Mouse (Mus musculus) liver, postnatal 0 days (tissue): Measurements from ENCODE around the gene Cdc6. TPM values are rescaled to one million over a fixed set of nuclear protein-coding genes. Genes with fewer than 3 reads are reported as not detected.
A peak's percentile ranks its signal among the peaks of the same experiment; 100 is the strongest.

ENCODE experiments used
- ATAC-seq: fragments of 200-750 bp; cut with Nextera tagmentation; 2 replicates; pipeline ENCODE4 v1.8.0; 2017; ENCODE audit warnings: mild to moderate bottlenecking, moderate library complexity
- DNase-seq: peaks from one replicate; pipeline ENCODE4 v3.0.0-alpha.2; 2016
- H3K27ac ChIP-seq: fragments of 300-500 bp; sonication (generic); 2 replicates; pipeline ENCODE4 v1.5.1; 2014; ENCODE audit warnings: antibody characterized with exemption, moderate library complexity, mild to moderate bottlenecking, low read depth
- H3K27me3 ChIP-seq: fragments of 300-500 bp; sonication (generic); 2 replicates; pipeline ENCODE4 v1.6.1; 2014; ENCODE audit warnings: low read length, control low read depth, mixed read lengths; ENCODE audit not compliant: insufficient read depth
- H3K36me3 ChIP-seq: fragments of 300-500 bp; sonication (generic); replicated peaks from 2 replicates; pipeline ENCODE4 v1.6.1; 2014; ENCODE audit warnings: mild to moderate bottlenecking, control low read depth, low read length, moderate library complexity, mixed read lengths; ENCODE audit not compliant: insufficient read depth
- H3K4me1 ChIP-seq: fragments of 300-500 bp; sonication (generic); 2 replicates; pipeline ENCODE4 v1.6.1; 2014; ENCODE audit warnings: antibody characterized with exemption, mild to moderate bottlenecking, control low read depth; ENCODE audit not compliant: insufficient read depth
- H3K4me2 ChIP-seq: fragments of 300-500 bp; sonication (generic); 2 replicates; pipeline ENCODE4 v1.6.1; 2014; ENCODE audit warnings: low read depth, mild to moderate bottlenecking, low read length, moderate library complexity, mixed read lengths
- H3K4me3 ChIP-seq: fragments of 300-500 bp; sonication (generic); 2 replicates; pipeline ENCODE4 v1.5.1; 2014; ENCODE audit warnings: low read depth, low read length
- H3K9ac ChIP-seq: fragments of 300-500 bp; sonication (generic); replicated peaks from 2 replicates; pipeline ENCODE4 v1.6.1; 2014; ENCODE audit warnings: mild to moderate bottlenecking, moderate library complexity
- H3K9me3 ChIP-seq: fragments of 300-500 bp; sonication (generic); 2 replicates; pipeline ENCODE4 v1.6.1; 2016; ENCODE audit warnings: mild to moderate bottlenecking, control low read depth, low read length, mixed read lengths
- CTCF ChIP-seq: sonication (generic); IDR thresholded peaks from 2 replicates; pipeline ENCODE4 v1.5.1; 2016; ENCODE audit warnings: antibody characterized with exemption, low read depth
- EP300 ChIP-seq: IDR thresholded peaks from 2 replicates; pipeline ENCODE4 v1.6.1; 2016; ENCODE audit warnings: antibody characterized with exemption, low read depth, mild to moderate bottlenecking
- WGBS: fragments of 180-500 bp; shearing (Covaris S2); extraction: QIAGEN DNeasy Blood & Tissue Kit; methylation state at CpG from one replicate; pipeline ENCODE4 v1.1.7; 2014; ENCODE audit not compliant: insufficient replicate concordance; 5-methylcytosine and 5-hydroxymethylcytosine counted together
- polyA plus RNA-seq: library from polyadenylated mRNA; unstranded; fragments of >200 nt; fragmentation: Nextera tagmentation; extraction: Ambion mirVana; gene quantifications from 2 replicates; pipeline ENCODE4 v1.2.1, GENCODE M21; 2015

Cdc6 gene
- polyA plus RNA-seq, 1 experiment from 2014 or later = 22.3 TPM

- no peak overlapping the region for H3K4me2 ChIP-seq
- no peaks in the 10 kb centered on the region for H3K9me3 ChIP-seq
- peaks cover 30% of the 10 kb centered on the region for H3K4me1 ChIP-seq
- ATAC-seq = no peak
- WGBS = 80% methylated on average over 16 of the region's 16 CpGs
- peaks cover 33% of the 10 kb centered on the region for H3K36me3 ChIP-seq
- no peak for DNase-seq
- no peak overlapping the region for H3K9ac ChIP-seq
- H3K27ac ChIP-seq = no peak overlapping the region
- peaks cover 5% of the 10 kb centered on the region for H3K27me3 ChIP-seq
- H3K4me3 ChIP-seq = no peak overlapping the region
- no peak for TF ChIP-seq EP300
- no peak for TF ChIP-seq CTCF
Observed at GRCm38 (mm10) chr11:98968079-98968478, 60.5 kb downstream of the Cdc6 start.

GRCm38 (mm10) chr11:98968716-98969495, 61.3 kb downstream of the Cdc6 start:
- DNase-seq (no peak), ATAC-seq (no peak)
- H3K27ac ChIP-seq = no peak overlapping the region
- peaks cover 22% of the 10 kb centered on the region for H3K4me1 ChIP-seq
- H3K36me3 ChIP-seq = peaks cover 37% of the 10 kb centered on the region
- H3K9me3 ChIP-seq = no peaks in the 10 kb centered on the region
- peaks cover 4% of the 10 kb centered on the region; the same call in 1 of the 2 replicates for H3K27me3 ChIP-seq
- no peak overlapping the region for H3K4me3 ChIP-seq
- 0 out of 2 replicates have a peak overlapping the region, but pooled peaks have one; percentile 22 for H3K4me2 ChIP-seq
- no peak overlapping the region; the same call in 1 of the 2 replicates for H3K9ac ChIP-seq
- WGBS = 31% methylated on average over 20 of the region's 20 CpGs
- TF ChIP-seq EP300 = no peak
- TF ChIP-seq CTCF = no peak

GRCm38 (mm10) chr11:98969496-98969927, 61.9 kb downstream of the Cdc6 start:
- Histone ChIP-seq H3K27ac (no peak overlapping the region), H3K4me1 (peaks cover 16% of the 10 kb centered on the region), H3K9ac (no peak overlapping the region), H3K36me3 (peaks cover 37% of the 10 kb centered on the region), H3K27me3 (no peaks in the 10 kb centered on the region), H3K4me3 (no peak overlapping the region), H3K4me2 (no peak overlapping the region), H3K9me3 (no peaks in the 10 kb centered on the region)
- DNase-seq (no peak), ATAC-seq (no peak)
- TF ChIP-seq CTCF (no peak), EP300 (no peak)
- WGBS = 47% methylated on average over 17 of the region's 17 CpGs

GRCm38 (mm10) chr11:98970191-98970925, 62.8 kb downstream of the Cdc6 start:
- DNase-seq (no peak), ATAC-seq (no peak)
- Histone ChIP-seq H3K4me1 (peaks cover 7% of the 10 kb centered on the region; the same call in 1 of the 2 replicates), H3K4me2 (no peak overlapping the region), H3K4me3 (no peak overlapping the region), H3K27ac (no peak overlapping the region), H3K9me3 (no peaks in the 10 kb centered on the region), H3K36me3 (peaks cover 43% of the 10 kb centered on the region), H3K9ac (no peak overlapping the region), H3K27me3 (no peaks in the 10 kb centered on the region)
- WGBS = 72% methylated on average over 29 of the region's 29 CpGs
- no peak for TF ChIP-seq EP300
- no peak for TF ChIP-seq CTCF

GRCm38 (mm10) chr11:98971316-98972031, 63.9 kb downstream of the Cdc6 start:
- H3K4me1 ChIP-seq = peaks cover 6% of the 10 kb centered on the region; the same call in 1 of the 2 replicates
- no peak overlapping the region for H3K4me2 ChIP-seq
- H3K9me3 ChIP-seq = no peaks in the 10 kb centered on the region
- WGBS = 80% methylated on average over 23 of the region's 23 CpGs
- ATAC-seq (no peak), DNase-seq (no peak)
- H3K4me3 ChIP-seq = no peak overlapping the region
- TF ChIP-seq EP300 = no peak
- TF ChIP-seq CTCF = no peak
- no peak overlapping the region for H3K9ac ChIP-seq
- no peaks in the 10 kb centered on the region for H3K27me3 ChIP-seq
- H3K36me3 ChIP-seq = peaks cover 43% of the 10 kb centered on the region
- H3K27ac ChIP-seq = no peak overlapping the region
